Mouse (Mus musculus): Measurements from ENCODE around the gene Ampd2.

Ampd2 gene

DNA sequence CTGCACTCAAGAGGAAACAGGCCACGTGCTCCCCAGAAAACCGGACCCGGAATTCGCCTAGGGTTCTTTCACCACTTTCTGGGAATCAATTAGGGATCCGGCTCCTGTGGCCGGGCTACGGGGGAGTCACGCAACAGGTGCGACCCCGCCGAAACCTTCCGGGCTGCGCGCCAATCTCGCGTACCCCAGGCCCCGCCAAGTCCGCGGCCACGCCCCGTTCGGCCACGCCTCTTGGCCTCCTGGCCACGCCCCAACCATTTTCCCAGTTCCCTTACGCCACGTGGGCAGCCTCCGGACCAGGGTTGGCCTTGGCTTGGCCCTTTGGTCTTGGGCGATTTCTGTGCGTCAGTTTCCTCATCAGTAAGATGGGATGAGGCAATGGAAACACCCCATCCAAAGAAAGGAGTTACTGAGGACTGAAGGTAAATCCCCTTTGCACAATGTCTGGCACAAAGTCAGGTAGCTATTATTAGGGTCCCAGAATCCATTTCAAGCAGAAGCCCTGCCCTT is at the start of gene Ampd2:
Gene Ampd2, minus strand, starts transcription at position 182 of the 510 bp plus-strand sequence.
- peak; percentile 66 for DNase-seq (ENCODE audit: low spot score)

DNA sequence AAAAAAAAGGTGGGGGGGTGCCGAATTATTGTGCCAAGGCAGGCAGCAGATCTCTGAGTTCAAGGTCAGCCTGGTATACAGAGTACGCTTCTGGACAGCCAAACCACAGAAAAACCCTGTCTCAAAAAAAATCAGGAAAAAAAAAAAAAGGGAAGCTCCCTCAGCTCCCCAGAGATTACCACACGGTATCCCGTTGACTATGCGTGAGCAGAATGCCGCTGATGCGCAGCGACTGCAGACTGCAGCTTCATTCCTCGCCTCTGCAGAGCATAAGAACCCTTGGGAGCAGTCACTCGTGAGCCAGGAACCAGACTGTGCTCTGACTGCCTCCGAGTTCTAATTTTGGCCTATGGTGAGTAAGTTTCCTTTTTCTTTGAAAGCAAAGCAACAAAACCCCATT is 48.2 kb upstream of the Ampd2 start:
- no peak for DNase-seq (ENCODE audit: low spot score)

DNA sequence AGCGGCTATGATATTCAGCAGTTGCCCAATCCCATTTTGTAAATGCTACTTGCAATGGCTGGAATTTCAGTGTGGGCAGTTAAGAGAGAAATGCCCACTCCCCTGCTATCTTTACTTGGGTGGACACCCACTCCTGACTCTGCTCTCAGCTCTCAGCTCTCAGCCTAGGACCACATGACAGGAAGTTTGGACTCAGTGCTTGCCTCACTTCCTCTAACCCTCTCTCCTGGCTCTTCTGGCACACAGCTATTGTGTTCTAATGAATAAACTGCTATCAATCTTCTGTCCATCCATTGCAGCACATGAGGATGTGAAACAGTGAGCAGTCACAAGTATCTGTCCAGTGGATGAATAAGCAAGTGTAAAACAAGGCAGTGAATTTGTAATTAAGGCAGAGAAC is 46.0 kb upstream of the Ampd2 start:
- no peak for DNase-seq (ENCODE audit: low spot score)

DNA sequence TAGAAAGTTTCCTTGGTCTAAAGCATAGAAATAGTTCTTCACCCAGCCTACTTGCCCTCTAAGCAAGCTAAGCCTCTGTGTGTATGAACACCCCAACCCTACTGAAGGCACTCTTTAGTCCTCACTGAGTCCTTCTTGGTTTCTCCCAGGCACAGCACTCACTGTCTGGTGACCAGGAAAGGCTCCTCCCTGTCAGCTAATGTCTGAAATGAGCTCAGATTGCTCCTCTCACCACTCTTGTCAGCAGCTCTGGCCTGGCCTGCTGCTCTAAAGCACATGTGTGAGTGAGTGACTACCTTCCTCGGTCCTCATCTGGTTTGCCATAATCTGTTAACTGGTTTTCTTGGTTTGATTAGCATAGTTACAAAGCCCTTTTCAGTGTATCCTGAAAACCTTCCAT is 45.4 kb upstream of the Ampd2 start:
- no peak for DNase-seq (ENCODE audit: low spot score)

DNA sequence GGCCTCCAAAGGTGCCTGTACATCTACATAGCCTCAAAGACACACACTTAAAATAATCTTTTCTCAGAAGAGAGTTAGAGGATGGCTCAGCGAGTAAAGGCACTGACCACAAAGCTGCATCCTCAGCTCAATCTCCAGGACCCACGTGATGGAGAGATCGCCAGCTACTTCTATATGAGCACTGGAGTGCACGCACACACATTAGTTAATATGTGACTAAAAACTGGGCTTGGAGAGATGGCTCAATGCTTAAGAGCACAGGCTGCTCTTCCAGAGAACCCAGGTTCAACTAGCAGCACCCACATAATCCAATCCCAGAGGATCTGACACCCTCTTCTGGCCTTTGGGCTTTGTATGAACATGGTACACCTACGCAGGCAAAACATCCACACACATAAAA is 44.8 kb upstream of the Ampd2 start:
- no peak for DNase-seq (ENCODE audit: low spot score)

DNA sequence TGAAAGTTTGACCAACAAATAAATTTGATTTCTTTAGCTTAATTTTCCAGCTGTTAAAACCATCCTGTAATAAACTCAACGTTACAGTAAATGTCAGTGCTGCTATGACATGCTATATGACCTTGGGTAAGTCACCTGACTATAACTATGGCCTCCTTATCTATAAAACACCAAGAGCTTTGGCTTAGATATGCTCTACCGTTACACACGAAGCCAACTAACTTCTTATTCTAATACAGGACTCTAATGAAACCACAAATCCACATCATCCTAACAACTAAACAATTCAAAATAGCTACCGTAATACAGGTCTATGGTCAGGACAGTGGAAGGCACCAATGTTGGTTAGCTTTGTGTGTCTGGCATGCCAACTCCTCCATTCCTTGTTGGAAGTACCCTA is 43.4 kb upstream of the Ampd2 start:
- DNase-seq (ENCODE audit: low spot score) = no peak

DNA sequence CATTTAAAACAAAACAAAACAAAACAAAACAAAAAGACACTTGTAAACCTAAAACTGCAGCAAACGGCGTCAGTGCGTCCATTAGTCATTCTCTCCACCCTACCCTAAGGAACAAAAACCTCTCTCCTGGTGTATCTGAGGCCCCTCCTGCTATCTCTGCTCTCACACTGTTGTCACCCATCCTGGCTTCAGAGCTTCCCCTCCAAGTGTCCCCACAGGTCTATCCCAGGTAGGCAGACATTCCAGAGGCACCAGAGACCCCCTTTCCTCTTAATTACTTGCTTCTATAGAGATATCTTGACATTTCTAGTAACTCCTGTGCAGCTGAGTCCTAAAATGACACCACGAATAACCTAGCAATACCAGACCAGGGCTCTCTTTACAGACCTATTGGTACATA is 42.9 kb upstream of the Ampd2 start:
- no peak for DNase-seq (ENCODE audit: low spot score)

DNA sequence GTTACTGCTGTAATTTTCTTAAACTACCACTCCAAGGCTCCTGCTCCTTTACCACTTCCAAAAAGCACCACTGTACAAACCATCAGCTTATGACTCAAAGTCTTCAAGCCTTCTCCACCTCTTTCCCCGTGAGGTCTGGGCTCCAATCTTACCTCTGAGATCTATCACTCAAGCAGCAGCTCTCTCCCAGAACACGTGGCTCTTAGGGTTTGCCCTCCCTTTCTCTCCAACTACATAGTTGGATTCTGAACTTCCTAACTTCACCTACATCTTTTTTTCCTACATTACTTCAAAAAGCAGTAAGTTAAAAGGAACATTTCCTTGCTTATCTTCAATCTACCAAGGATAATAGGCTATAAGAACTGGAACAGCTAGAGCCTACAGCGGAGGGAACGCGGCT is 42.1 kb upstream of the Ampd2 start:
- DNase-seq (ENCODE audit: low spot score) = no peak

DNA sequence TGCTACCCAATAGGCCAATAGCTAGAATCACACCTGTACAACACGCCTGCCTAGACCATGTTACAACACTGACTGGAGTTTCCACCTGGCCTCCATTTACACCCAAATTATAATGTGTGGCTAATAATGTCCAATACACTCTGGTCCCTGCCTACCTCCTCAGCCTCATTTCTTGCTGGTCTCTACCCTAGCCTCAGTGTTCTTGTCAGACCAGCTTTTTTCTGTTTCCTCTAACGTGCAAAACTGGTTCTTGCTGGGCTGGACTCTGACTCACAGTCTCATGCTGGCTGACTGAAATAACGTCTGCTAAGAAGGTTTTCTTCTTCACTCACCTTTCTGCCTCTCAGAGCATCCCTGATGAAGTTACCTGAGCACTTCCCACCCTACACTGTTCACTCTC is 39.9 kb upstream of the Ampd2 start:
- no peak for DNase-seq (ENCODE audit: low spot score)

DNA sequence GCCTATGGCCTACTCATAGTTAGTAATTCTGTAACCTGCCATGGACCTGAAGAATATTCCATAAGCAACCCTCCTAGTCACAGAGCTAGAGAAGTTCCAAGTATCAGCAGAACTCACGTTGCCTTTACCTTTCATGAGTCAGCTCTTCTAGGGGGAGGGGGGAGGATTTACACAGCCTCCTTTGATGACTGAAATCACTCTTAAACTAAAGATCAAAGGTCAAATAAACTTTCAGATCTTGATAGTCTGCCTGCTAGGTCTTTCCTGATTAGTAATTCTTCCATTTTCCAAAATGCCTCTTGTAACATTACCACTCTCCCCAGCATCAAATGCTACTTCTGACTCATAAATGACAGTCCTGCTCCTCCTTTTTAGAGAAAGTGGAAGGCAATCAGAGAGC is 37.7 kb upstream of the Ampd2 start:
- no peak for DNase-seq (ENCODE audit: low spot score)

DNA sequence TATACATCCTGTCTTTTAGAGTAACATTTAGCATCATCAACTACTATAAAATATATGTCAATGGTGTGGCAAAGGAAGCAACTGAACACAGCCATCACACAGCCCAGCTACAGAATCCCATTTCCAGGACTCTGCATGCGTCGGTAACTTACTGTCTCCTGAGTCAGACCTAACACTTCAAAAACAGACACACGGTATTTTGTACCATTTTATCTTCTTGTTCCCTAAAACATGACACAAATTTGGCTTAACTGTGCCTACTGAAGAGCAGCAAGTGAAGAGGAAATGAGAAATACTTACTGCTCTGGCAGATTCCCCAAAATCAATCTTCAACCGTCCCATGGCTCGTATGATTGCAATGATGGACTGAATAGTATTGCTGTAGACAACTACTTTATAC is 36.8 kb upstream of the Ampd2 start:
- no peak for DNase-seq (ENCODE audit: low spot score)

DNA sequence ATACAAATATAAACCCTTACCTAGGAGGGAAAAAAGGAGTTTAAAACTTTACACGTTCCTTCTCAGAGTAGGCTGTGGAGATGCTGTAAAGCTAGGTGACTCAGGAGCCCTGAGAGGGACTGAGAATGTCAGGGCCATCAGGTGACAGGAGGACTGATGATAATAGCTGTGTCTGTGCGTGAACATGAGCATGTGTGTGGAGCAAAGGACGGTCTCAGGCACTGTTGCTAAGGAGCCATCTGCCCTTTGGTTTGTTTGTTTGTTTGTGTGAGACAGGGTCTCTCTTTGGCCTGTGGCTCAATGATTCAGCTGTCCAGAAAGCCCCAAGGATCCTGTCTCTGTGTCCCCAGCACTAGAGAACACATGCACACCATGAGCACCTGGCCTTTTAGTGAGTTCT is 34.6 kb upstream of the Ampd2 start:
- DNase-seq (ENCODE audit: low spot score) = no peak

DNA sequence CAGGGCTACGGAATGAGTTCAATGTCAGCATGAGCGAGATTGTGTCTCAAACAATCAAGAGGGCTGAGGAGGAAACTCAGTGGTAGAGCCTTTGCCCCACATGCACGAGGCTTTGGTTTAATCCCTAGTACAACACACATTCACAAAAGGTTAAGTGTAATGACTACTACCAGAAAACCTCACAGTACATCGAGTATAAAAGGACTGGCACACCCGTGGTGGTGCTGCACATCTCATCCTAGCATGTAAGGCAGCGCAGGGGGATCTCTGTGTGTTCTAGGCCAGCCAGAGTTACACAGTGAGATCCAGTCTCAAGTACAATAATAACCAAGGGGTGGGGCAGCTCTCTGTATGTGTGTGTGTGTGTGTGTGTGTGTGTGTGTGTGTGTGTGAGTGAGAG is 31.0 kb upstream of the Ampd2 start:
- DNase-seq (ENCODE audit: low spot score) = no peak

DNA sequence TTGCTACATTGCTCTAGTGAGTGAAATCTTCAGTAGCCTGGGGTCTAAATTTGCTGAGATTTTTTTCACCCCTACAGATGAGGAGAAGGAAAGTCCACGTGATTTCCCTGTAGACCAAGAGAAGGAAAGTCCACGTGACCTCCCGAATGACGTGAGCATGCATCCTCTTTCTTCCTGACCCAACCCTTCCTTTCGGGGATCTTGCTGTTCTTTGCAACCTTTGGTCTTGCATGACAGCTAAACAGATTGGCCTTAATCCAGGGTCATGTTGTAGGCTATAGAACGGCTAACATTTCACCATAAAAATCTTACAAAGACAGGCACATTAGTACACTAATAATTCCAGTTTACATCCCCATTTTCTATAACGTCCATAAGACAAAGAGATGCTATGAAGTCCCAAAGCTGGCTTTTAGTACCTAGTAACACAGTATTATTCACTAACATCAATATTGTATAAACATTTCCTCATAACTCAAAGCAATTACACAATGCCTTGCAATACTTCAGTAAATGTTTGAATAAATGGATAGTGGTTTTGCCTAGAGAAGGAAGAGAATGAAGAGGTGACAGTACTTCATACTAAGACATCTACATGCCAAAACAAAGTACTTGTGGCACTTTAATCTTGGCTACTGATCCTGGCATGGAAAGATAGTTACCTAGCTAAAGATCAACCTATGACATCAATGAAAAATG is 27.3 kb upstream of the Ampd2 start:
- no peak for DNase-seq (ENCODE audit: low spot score)

DNA sequence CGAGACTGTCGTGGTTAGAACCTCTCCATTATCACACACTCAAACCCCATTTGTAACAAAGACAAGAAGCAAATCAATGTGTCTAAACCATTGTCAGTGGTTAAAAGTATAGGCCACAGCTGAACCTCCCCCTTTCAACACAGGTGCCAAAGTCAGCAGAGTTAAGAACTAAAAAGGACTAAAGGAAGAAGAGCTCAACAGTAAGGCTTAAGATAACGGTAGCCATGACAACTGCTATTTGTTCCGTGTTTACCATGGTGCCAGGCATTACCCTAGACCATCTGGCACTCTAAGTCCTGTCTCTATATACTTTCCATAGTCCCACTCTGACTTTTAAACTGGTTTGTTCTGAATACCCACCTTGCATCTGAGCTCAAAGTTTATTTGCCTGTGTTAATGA is 26.2 kb upstream of the Ampd2 start:
- DNase-seq (ENCODE audit: low spot score) = no peak

DNA sequence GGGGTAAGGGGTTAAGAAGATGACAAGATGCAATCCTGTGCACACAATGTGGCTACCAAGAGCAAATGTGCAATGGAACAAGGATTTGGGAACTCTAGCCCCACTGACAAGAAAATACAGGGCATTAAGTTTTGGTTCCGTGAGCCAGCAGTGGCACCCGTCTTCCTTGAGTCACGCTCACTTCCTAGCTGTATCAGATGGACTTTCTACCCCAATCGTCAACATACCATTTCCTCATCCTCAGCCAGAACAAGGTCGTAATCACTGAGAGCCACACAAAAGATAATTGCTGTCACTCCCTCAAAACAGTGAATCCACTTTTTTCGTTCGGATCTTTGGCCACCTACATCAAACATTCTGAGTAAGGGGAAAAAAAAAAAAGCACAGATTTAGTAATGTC is 25.8 kb upstream of the Ampd2 start:
- no peak for DNase-seq (ENCODE audit: low spot score)

DNA sequence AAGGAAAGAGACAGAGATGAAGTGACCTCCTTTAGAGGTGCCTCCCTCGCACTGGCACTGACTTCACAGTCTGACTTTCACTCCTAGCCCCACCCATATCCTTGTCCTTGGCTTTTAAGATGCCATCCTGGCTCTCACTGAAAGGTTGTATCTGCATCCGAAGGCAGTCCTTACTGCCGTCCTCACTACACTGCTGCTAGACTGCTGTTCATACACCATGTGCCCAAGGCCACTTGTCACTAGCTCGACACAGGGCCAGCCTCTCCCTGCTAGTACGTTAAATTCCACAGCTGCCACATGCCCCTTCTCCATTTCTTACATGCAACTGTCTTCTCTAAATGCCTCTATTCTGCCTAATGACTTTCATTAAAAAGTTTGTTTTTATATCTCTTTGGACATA is 24.9 kb upstream of the Ampd2 start:
- no peak for DNase-seq (ENCODE audit: low spot score)

DNA sequence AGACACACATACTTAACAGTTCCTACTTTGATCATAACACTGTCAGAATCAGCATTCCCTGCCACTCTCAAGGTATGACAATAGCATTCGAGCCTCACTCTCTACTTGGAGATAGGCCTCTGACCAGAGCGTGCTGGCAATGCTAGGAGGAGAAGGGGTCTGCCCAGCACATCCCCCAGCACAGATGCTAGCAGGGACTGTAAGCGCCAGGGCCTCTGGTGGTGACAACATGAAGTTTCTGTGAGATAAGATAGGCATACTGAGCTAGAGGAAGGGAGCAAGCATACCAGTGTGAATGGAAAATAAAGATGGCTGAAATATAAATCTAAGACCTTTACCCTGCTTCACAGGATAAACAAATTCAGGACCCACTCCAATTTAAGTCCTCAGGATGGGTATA is 18.8 kb upstream of the Ampd2 start:
- no peak for DNase-seq (ENCODE audit: low spot score)

DNA sequence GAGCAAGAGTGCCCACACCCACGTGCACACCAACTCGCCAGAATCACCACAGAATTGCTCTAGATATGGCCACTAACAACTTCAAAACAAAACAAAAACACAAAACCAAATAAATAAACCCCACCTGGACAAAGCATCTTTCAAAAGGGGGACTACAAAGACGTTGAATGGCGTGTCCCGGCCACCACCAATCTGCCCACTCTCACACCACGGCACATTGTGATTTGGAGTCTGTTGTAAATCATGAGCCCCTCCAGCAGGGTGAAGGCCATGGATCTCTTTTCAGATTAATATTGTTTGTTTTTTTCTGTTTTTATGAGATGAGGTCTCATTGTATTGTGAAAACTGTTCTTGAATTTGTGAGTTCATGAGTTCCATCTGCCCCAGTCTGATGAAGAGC is 15.6 kb upstream of the Ampd2 start:
- DNase-seq (ENCODE audit: low spot score) = no peak

DNA sequence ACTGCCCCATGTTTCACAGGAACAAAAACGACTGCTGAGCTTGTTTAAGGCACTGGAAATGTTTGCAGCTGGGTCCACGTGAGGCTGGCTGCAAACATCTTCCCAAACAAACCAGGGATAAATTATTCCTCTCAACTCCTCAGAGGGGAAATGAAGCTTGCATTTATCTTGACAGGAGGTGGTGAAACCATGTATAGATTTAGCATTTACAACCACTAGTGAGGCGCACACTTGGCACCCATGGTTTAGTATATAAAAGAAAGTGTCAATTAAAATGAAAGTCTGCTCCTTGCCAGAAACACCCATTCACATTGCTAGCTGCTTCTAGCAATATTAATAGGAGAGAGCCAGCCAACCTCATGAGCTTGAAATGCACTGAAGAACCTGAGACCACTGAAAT is 15.1 kb upstream of the Ampd2 start:
- no peak for DNase-seq (ENCODE audit: low spot score)

DNA sequence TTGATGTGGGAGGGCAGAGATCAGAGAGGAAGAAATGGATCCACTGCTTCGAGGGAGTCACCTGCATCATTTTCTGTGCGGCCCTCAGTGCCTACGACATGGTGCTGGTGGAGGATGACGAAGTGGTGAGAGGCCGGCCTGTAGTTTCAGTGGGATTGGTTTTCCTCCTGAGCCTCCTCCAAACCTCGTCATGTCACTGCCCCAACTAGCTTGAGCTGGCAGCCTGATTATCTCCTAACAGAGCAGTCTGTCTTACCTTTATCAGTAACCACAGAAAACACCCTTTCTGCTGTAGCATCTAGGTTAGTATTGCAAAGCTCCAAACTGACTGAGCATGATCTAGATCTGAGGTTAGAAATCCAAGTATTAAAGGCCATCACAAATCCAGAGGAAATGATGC is 11.9 kb upstream of the Ampd2 start:
- no peak for DNase-seq (ENCODE audit: low spot score)

DNA sequence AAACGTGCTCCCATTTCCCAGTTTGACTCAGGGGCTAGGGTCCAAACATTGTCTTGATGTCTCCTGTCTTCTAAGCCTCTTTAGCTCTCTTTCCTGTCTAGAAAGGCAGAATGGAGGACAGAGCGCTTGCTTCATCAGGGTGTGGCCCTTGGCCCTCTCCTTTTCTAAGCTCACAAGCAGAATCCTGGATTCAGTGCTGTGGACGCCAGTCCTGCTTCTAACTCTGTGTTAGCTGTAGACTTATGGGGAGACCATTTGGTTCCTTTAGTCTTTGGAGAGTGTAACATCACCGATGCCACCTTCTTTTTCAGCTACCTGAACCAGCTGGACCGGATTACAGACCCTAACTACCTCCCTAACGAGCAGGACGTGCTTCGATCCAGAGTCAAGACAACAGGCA is 11.2 kb upstream of the Ampd2 start:
- DNase-seq (ENCODE audit: low spot score) = no peak

DNA sequence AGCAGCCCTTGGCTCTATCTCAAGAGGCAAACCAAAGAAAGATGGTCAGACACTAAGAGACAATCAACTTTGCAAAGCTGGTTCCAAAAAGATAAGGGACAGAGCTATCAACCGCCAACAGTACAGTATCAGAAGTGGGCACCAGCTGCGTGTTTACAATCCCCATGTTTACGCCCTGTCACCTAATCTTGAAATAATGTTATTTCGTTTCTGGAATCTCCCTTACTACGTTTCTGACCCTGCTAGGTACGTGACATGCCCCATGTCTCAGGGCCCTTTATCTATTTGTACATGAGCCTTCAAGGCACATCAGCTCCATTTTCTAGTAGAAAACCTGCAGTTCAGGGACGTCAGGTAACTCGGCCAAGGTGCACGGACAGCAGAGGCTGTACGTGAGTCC is 10.3 kb upstream of the Ampd2 start:
- DNase-seq (ENCODE audit: low spot score) = no peak

DNA sequence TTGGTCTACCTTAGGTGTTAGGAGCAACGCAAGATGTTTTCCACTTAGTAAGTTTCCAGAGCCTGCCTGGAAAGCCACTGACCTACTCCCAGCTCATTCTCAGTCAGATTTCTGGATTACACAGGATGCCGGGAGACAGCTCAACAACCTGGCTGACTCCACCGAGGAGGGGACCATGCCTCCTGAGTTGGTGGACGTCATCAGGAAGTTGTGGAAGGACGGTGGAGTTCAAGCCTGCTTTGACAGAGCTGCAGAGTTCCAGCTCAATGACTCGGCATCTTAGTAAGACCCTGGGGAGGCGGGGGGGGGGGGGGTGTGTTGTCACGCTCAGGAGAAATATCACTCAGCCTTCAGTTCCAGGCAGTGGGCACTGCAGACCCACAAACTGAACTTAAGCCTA is 9.8 kb upstream of the Ampd2 start:
- DNase-seq (ENCODE audit: low spot score) = no peak
